Mouse (Mus musculus) erythroblast, embryonic 14.5 days (primary cell): ENCODE data around the gene Gm49337.

Experiments used
- GATA1 ChIP-seq: IDR thresholded peaks from 2 replicates; pipeline ENCODE4 v1.6.1; 2012; ENCODE audit warnings: low read length, inconsistent platforms, mixed read lengths
- TAL1 ChIP-seq: IDR thresholded peaks from 3 replicates; pipeline ENCODE4 v1.6.1; 2012; ENCODE audit warnings: low read length, inconsistent platforms, mixed read lengths

DNA sequence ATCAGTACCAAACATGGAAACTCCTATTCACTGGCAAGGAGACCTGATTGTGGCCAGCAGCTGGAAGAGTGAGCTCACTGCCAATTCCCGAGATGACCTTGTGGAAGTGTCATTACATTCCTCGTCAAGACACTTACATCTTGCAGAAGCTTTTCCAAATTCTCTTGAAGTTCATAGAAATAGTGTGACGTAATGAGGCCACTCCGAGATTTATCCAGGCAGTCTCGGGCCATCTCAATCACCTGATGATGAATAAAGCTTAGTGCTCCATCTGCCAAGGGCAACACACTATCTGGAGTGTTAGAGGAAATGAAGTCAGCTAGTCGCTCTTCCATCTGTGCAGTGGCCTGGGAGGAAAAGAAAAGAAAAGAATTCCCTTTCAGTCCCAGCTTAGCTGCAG, 148.9 kb downstream of the Gm49337 start:
- TF ChIP-seq TAL1: no peak
- TF ChIP-seq GATA1: no peak
